Mouse (Mus musculus) brain, adult 2 months (tissue): ENCODE measurements around the gene Srp54b.
"Not testable (repeated sequence)": the region's sequence is repeated elsewhere in the genome, so short reads cannot be mapped to it uniquely, and the experiment has no call there.

Experiments
- DNase-seq: peaks from one replicate; pipeline ENCODE4 v3.0.0; 2011; ENCODE audit warnings: low read depth, low spot score

Srp54b gene

DNA sequence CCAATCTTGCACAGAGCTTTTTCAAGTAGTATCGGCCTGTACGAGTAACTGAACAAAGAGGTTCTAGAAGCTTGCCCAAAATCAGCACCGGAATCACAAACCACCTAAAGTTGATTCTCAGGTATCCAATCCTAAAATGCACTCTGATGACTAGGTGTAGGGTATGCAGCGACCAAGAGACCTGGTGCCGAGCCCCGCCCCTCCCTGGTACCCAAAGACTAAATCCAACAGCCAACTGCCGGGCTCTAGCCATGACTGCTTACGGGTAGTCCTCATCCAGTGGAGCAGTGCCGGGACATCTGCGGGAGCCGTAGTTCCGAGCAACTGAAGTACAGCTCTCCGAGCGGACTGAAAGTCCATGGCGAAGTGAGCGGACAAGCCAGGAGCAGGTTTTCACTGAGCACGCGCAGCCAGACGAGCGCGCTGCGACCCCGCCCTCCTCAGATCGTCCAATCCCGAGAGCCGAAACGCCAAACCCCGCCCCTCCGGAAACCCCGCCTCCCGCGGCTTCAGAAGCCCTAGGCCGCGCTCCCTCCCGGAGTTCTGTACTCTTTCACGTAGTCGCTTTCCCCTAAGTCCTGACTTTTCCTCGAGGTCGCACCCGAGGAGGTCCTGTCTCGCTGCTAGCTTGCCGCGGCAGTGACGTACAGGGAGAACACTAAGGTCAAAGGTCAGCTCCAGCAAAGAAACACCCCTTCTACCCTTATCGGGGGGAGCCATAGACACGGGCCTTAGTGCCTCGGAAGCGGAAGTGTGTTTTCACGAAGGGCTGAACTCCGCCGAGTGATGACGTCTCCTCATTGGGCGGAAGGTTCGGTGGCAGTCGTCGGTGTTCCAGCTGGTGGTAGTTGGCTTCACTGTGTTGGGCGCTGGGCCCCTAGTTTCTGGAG, at the start of gene Srp54b:
TSS of gene Srp54b (plus strand) at position 546 of the 890 bp plus-strand sequence.
- not testable (repeated sequence) for DNase-seq

DNA sequence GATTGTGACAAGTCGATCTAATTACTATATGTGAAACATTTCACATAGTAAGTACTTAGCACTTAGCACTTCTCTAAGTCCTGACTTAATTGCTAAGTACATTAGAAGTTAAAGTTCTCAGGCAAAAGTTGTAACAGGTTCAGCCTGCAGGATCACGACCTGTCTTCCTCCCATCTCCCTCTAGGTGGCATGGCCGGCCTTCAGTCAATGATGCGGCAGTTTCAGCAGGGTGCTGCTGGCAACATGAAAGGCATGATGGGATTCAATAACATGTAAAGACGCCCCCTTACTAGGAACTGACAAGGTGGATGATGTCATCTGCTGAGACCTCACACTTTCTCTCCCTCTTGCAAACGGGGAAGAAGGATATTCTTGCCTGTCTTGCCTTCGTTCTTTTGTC, 42.3 kb upstream of the Srp54b start:
- not testable (repeated sequence) for DNase-seq

DNA sequence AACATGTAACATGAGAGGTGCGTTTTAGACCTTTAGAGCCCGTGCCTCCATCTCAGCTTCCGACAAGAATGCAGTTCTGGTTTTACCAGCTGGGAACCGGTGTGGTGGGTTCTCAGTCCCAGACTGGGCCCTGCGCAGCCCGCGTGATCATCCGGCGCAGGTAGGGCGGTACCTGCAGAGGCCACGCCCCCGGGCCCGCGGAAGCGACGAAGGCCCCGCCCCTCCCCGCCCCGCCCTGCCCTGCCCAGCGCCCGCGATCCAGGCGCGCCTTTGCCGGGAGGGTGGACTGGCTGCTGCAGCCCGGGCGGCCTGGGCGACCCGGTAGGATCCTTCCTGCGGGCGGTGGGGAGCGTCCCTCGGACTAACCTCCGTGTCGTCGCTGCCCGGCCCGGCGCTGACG, 30.7 kb upstream of the Srp54b start, which contains the start of gene Fam177a:
TSS of gene Fam177a (plus strand) at position 228 of the 400 bp plus-strand sequence.
- not testable (repeated sequence) for DNase-seq

DNA sequence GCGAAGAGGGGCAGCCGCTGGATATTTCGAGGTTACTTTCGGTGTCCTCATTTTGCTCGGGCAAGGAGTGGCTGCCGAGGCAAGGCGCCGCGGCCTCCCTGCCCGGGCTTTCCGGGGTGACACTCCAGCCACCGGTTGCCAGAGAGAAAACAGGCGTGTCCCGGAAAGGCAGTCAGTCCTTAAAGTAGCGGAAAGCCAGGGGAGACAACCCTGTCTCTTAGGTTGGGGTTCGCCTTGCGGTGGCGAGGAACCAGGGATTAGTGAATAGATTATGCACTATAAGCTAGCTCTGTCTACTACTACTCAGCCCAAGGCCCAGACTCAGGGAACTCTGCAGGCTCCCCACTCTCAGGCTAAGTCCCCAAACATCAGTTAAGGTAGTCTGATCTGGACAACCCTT, 30.2 kb upstream of the Srp54b start:
- not testable (repeated sequence) for DNase-seq

DNA sequence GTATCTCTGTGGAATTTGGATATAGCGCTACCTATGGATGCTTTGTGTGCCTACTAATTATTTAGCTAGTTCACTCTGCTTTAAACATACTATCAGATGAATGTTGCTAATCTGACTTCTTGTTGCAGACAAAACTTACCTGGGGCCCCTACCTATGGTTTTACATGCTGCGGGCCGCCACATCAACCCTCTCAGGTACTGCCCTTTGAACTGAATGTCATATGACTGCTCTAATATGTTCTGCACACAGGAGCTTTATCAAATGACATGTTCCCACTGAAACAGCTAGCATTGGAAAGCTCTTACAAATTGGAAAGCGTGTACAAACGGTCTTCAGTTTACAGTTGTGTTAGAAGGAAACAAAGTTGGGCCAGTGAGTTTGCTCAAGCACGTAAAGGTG, 19.4 kb upstream of the Srp54b start:
- DNase-seq: not testable (repeated sequence)

DNA sequence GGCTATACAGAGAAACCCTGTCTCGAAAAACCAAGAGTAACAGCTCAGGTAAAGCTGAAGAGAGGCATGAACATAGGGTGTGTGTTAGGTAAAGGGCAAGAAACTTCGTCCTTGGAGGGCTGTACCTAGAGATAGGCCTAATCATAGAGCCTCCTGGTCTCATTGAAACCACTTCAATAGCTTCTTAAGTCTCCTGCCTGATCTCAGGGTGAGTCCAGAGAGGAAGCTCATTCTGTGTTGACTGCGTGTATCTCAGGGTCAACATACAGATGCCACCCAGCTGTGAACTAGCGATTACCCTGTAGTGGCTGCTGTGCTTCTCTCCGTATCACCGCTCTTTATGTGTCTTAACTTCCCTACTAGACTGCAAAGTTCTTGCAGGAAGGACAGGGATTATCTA, 17.0 kb upstream of the Srp54b start:
- not testable (repeated sequence) for DNase-seq

DNA sequence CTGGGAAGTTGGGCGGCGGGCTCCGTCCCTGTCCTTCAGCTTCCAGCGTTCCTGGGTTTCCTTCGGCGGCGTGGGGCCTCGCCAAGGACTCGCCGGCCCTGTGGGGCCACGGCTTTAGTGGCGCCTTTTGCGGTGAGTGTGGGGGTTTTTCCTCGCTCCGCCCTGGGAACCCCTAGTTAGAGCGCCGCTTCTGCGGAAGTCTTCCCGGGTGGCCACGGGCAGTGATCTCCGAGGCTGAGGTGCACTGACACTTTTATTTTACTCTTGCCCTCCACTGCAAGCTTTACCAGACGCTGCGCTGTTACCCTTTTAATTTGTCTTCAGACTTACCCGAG, 512 bp downstream of the Srp54b start:
- not testable (repeated sequence) for DNase-seq

DNA sequence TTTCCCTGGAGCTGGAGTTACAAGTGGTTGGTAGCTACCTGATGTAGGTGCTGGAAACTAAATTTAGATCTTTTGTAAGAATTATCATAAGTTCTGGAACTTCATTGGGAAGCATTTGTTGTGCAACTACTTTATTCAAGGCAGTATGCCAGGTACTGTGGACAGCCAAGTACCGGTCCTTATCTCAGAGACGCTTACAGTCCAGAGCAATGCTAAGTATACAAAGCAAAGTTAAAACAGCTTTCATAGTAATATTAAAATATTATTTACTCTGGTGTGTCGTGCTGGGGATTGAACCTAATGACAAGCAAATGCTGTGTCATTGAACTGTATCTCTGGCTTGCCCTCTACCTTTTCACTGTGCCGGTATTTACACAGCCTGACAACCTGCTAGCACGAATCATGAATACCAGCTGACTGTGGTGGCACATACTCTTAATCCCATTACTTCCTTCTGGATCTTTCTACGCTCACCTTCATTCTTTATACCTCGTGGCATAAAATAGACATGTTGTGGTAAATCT, 12.2 kb downstream of the Srp54b start:
- not testable (repeated sequence) for DNase-seq

DNA sequence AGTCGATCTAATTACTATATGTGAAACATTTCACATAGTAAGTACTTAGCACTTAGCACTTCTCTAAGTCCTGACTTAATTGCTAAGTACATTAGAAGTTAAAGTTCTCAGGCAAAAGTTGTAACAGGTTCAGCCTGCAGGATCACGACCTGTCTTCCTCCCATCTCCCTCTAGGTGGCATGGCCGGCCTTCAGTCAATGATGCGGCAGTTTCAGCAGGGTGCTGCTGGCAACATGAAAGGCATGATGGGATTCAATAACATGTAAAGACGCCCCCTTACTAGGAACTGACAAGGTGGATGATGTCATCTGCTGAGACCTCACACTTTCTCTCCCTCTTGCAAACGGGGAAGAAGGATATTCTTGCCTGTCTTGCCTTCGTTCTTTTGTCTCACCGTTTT, 32.8 kb downstream of the Srp54b start:
- not testable (repeated sequence) for DNase-seq

DNA sequence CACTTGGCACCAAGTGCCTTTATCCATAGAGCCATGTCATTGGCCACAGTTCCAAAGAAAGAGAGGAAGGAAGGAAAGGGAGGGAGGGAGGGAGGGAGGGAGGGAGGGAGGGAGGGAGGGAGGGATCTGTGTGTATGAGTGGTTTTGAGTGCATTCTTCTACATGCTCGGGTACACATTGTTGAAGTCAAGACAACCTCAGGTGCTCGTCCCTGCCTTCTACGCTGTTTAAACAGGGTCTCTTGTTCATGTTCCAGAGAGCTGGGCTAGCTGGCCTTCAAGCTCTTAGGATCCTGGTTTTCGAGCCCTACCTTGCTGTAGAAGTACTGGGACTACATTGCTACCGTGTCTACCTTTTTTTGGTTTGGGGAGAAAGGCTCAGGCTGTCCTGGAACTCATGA, 34.2 kb downstream of the Srp54b start:
- DNase-seq: not testable (repeated sequence)

DNA sequence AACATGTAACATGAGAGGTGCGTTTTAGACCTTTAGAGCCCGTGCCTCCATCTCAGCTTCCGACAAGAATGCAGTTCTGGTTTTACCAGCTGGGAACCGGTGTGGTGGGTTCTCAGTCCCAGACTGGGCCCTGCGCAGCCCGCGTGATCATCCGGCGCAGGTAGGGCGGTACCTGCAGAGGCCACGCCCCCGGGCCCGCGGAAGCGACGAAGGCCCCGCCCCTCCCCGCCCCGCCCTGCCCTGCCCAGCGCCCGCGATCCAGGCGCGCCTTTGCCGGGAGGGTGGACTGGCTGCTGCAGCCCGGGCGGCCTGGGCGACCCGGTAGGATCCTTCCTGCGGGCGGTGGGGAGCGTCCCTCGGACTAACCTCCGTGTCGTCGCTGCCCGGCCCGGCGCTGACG, 44.4 kb downstream of the Srp54b start, which contains the start of gene 1700047I17Rik2:
TSS of gene 1700047I17Rik2 (plus strand) at position 287 of the 400 bp plus-strand sequence.
- DNase-seq: not testable (repeated sequence)

DNA sequence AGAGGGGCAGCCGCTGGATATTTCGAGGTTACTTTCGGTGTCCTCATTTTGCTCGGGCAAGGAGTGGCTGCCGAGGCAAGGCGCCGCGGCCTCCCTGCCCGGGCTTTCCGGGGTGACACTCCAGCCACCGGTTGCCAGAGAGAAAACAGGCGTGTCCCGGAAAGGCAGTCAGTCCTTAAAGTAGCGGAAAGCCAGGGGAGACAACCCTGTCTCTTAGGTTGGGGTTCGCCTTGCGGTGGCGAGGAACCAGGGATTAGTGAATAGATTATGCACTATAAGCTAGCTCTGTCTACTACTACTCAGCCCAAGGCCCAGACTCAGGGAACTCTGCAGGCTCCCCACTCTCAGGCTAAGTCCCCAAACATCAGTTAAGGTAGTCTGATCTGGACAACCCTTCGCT, 44.9 kb downstream of the Srp54b start:
- not testable (repeated sequence) for DNase-seq

DNA sequence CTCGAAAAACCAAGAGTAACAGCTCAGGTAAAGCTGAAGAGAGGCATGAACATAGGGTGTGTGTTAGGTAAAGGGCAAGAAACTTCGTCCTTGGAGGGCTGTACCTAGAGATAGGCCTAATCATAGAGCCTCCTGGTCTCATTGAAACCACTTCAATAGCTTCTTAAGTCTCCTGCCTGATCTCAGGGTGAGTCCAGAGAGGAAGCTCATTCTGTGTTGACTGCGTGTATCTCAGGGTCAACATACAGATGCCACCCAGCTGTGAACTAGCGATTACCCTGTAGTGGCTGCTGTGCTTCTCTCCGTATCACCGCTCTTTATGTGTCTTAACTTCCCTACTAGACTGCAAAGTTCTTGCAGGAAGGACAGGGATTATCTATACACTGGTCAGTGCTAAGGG, 58.0 kb downstream of the Srp54b start:
- not testable (repeated sequence) for DNase-seq

DNA sequence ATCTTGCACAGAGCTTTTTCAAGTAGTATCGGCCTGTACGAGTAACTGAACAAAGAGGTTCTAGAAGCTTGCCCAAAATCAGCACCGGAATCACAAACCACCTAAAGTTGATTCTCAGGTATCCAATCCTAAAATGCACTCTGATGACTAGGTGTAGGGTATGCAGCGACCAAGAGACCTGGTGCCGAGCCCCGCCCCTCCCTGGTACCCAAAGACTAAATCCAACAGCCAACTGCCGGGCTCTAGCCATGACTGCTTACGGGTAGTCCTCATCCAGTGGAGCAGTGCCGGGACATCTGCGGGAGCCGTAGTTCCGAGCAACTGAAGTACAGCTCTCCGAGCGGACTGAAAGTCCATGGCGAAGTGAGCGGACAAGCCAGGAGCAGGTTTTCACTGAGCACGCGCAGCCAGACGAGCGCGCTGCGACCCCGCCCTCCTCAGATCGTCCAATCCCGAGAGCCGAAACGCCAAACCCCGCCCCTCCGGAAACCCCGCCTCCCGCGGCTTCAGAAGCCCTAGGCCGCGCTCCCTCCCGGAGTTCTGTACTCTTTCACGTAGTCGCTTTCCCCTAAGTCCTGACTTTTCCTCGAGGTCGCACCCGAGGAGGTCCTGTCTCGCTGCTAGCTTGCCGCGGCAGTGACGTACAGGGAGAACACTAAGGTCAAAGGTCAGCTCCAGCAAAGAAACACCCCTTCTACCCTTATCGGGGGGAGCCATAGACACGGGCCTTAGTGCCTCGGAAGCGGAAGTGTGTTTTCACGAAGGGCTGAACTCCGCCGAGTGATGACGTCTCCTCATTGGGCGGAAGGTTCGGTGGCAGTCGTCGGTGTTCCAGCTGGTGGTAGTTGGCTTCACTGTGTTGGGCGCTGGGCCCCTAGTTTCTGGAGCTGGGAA, 75.0 kb downstream of the Srp54b start, which contains the start of gene Srp54c:
TSS of gene Srp54c (plus strand) at position 543 of the 894 bp plus-strand sequence.
- DNase-seq: not testable (repeated sequence)

DNA sequence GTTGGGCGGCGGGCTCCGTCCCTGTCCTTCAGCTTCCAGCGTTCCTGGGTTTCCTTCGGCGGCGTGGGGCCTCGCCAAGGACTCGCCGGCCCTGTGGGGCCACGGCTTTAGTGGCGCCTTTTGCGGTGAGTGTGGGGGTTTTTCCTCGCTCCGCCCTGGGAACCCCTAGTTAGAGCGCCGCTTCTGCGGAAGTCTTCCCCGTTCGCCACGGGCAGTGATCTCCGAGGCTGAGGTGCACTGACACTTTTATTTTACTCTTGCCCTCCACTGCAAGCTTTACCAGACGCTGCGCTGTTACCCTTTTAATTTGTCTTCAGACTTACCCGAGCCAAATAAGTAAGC, 75.6 kb downstream of the Srp54b start:
- not testable (repeated sequence) for DNase-seq
